Mouse (Mus musculus) forebrain, embryonic 11.5 days (tissue): ENCODE measurements around the gene Nampt. TPM values are rescaled to one million over a fixed set of nuclear protein-coding genes. Genes with fewer than 3 reads are reported as not detected.

ENCODE experiments used
- ATAC-seq: fragments of 200-750 bp; cut with Nextera tagmentation; replicated peaks from 2 replicates; pipeline ENCODE4 v1.8.0; 2017; ENCODE audit warnings: moderate TSS enrichment; ENCODE audit not compliant: low FRiP score
- DNase-seq: peaks from one replicate; pipeline ENCODE4 v3.0.0-alpha.2; 2017; ENCODE audit warnings: low spot score
- H3K27ac ChIP-seq: fragments of 300-500 bp; sonication (generic); 2 replicates; pipeline ENCODE4 v1.5.1; 2014; ENCODE audit warnings: low read depth, low read length
- H3K27me3 ChIP-seq: fragments of 300-500 bp; sonication (generic); 2 replicates; pipeline ENCODE4 v1.6.1; 2014; ENCODE audit warnings: mild to moderate bottlenecking, low read length, mixed read lengths; ENCODE audit not compliant: control insufficient read depth, insufficient read depth
- H3K36me3 ChIP-seq: fragments of 300-500 bp; sonication (generic); 2 replicates; pipeline ENCODE4 v1.6.1; 2014; ENCODE audit warnings: mild to moderate bottlenecking, low read length, moderate library complexity, mixed read lengths; ENCODE audit not compliant: control insufficient read depth, insufficient read depth
- H3K4me1 ChIP-seq: fragments of 300-500 bp; sonication (generic); replicated peaks from 2 replicates; pipeline ENCODE4 v1.6.1; 2014; ENCODE audit warnings: low read length, mixed read lengths; ENCODE audit not compliant: control insufficient read depth, insufficient read depth
- H3K4me2 ChIP-seq: fragments of 300-500 bp; sonication (generic); 2 replicates; pipeline ENCODE4 v1.6.1; 2014; ENCODE audit warnings: low read depth, mild to moderate bottlenecking, low read length, moderate library complexity, mixed read lengths; ENCODE audit not compliant: severe bottlenecking
- H3K4me3 ChIP-seq: fragments of 300-500 bp; sonication (generic); 2 replicates; pipeline ENCODE4 v1.5.1; 2014; ENCODE audit warnings: low read depth, low read length
- H3K9ac ChIP-seq: fragments of 300-500 bp; sonication (generic); 2 replicates; pipeline ENCODE4 v1.6.1; 2014; ENCODE audit warnings: low read length
- H3K9me3 ChIP-seq: fragments of 300-500 bp; sonication (generic); 2 replicates; pipeline ENCODE4 v1.6.1; 2016; ENCODE audit warnings: low read length, mixed read lengths; ENCODE audit not compliant: control insufficient read depth
- WGBS: fragments of 180-500 bp; shearing (Covaris S2); extraction: QIAGEN DNeasy Blood & Tissue Kit; methylation state at CpG from one replicate; pipeline ENCODE4 v1.1.7; 2014; 5-methylcytosine and 5-hydroxymethylcytosine counted together
- polyA plus RNA-seq: library from polyadenylated mRNA; unstranded; fragments of >200 nt; fragmentation: Nextera tagmentation; extraction: Ambion mirVana; gene quantifications from 2 replicates; pipeline ENCODE4 v1.2.1, GENCODE M21; 2014

Nampt gene
- polyA plus RNA-seq, 1 experiment from 2014 or later, result 38.4 TPM

- WGBS, result under 1% methylated on average over 65 of the region's 80 CpGs
- no peaks in the 10 kb centered on the region for H3K27me3 ChIP-seq
- DNase-seq, result peak; percentile 100
- no peaks in the 10 kb centered on the region for H3K9me3 ChIP-seq
- H3K4me2 ChIP-seq, result peak overlapping the region; percentile 58
- H3K4me3 ChIP-seq, result peak overlapping the region; percentile 72
- peak overlapping the region; percentile 73 for H3K9ac ChIP-seq
- peak overlapping the region; percentile 94 for H3K27ac ChIP-seq
- H3K36me3 ChIP-seq, result no peaks in the 10 kb centered on the region
- ATAC-seq, result peak; percentile 97
- no peaks in the 10 kb centered on the region for H3K4me1 ChIP-seq
Observed at GRCm38 (mm10) chr12:32819823-32820605, 669 bp downstream of the Nampt start.

- 2% methylated on average over 49 of the region's 49 CpGs for WGBS
- Histone ChIP-seq H3K36me3 (no peaks in the 10 kb centered on the region), H3K4me3 (peak overlapping the region; percentile 72), H3K4me2 (peak overlapping the region; percentile 53), H3K4me1 (no peaks in the 10 kb centered on the region), H3K9me3 (no peaks in the 10 kb centered on the region), H3K9ac (peak overlapping the region; percentile 73), H3K27me3 (no peaks in the 10 kb centered on the region), H3K27ac (peak overlapping the region; percentile 94)
- ATAC-seq (peak; percentile 83), DNase-seq (peak; percentile 87)
Observed at GRCm38 (mm10) chr12:32820688-32821503, 1.6 kb downstream of the Nampt start.

GRCm38 (mm10) chr12:32821504-32822011 is 2.2 kb downstream of the Nampt start:
- no peak for DNase-seq
- 41% methylated on average over 2 of the region's 2 CpGs for WGBS
- Histone ChIP-seq H3K27ac (no peak overlapping the region), H3K9ac (no peak overlapping the region), H3K4me2 (peak overlapping the region; percentile 53), H3K27me3 (no peaks in the 10 kb centered on the region), H3K4me3 (peak overlapping the region; percentile 72), H3K36me3 (no peaks in the 10 kb centered on the region), H3K4me1 (no peaks in the 10 kb centered on the region), H3K9me3 (no peaks in the 10 kb centered on the region)
- ATAC-seq, result no peak

GRCm38 (mm10) chr12:32822066-32822465 is 2.7 kb downstream of the Nampt start:
- H3K4me3 ChIP-seq, result no peak overlapping the region

GRCm38 (mm10) chr12:32824586-32824985 is 5.2 kb downstream of the Nampt start:
- WGBS, result 43% methylated on average over 6 of the region's 6 CpGs
- no peaks in the 10 kb centered on the region for H3K9me3 ChIP-seq
- H3K4me2 ChIP-seq, result no peak overlapping the region
- no peak overlapping the region for H3K27ac ChIP-seq
- no peak overlapping the region for H3K4me3 ChIP-seq
- H3K36me3 ChIP-seq, result no peaks in the 10 kb centered on the region
- ATAC-seq (no peak), DNase-seq (no peak)
- H3K4me1 ChIP-seq, result no peaks in the 10 kb centered on the region
- no peak overlapping the region for H3K9ac ChIP-seq
- H3K27me3 ChIP-seq, result no peaks in the 10 kb centered on the region

More at GRCm38 (mm10) chr12:32822066-32822465, 2.7 kb downstream of the Nampt start:
- Histone ChIP-seq H3K9me3 (no peaks in the 10 kb centered on the region), H3K9ac (no peak overlapping the region), H3K27me3 (no peaks in the 10 kb centered on the region), H3K4me2 (no peak overlapping the region), H3K4me1 (no peaks in the 10 kb centered on the region), H3K36me3 (no peaks in the 10 kb centered on the region), H3K27ac (no peak overlapping the region)
- ATAC-seq (no peak), DNase-seq (no peak)
- WGBS, result 80% methylated on average over 4 of the region's 4 CpGs

- Histone ChIP-seq H3K4me2 (no peak overlapping the region), H3K9me3 (no peaks in the 10 kb centered on the region), H3K4me3 (no peak overlapping the region), H3K4me1 (no peaks in the 10 kb centered on the region), H3K9ac (no peak overlapping the region), H3K36me3 (no peaks in the 10 kb centered on the region), H3K27me3 (no peaks in the 10 kb centered on the region), H3K27ac (no peak overlapping the region)
- DNase-seq (no peak), ATAC-seq (no peak)
- 34% methylated on average over 3 of the region's 3 CpGs for WGBS
Observed at GRCm38 (mm10) chr12:32826971-32827370, 7.6 kb downstream of the Nampt start.

GRCm38 (mm10) chr12:32828137-32828760 is 8.9 kb downstream of the Nampt start:
- H3K27ac ChIP-seq, result no peak overlapping the region
- no peaks in the 10 kb centered on the region for H3K36me3 ChIP-seq
- H3K4me3 ChIP-seq, result no peak overlapping the region
- no peaks in the 10 kb centered on the region for H3K4me1 ChIP-seq
- H3K27me3 ChIP-seq, result no peaks in the 10 kb centered on the region
- ATAC-seq (no peak), DNase-seq (no peak)
- no peak overlapping the region for H3K4me2 ChIP-seq
- WGBS, result 74% methylated on average over 8 of the region's 8 CpGs
- H3K9me3 ChIP-seq, result no peaks in the 10 kb centered on the region
- H3K9ac ChIP-seq, result no peak overlapping the region

GRCm38 (mm10) chr12:32829321-32830090 is 10.2 kb downstream of the Nampt start:
- no peak for ATAC-seq
- H3K9ac ChIP-seq, result no peak overlapping the region
- no peaks in the 10 kb centered on the region; the same call in 1 of the 2 replicates for H3K36me3 ChIP-seq
- DNase-seq, result no peak
- WGBS, result 89% methylated on average over 9 of the region's 9 CpGs
- no peaks in the 10 kb centered on the region for H3K4me1 ChIP-seq
- H3K4me3 ChIP-seq, result no peak overlapping the region
- no peak overlapping the region for H3K4me2 ChIP-seq
- no peaks in the 10 kb centered on the region for H3K9me3 ChIP-seq
- H3K27me3 ChIP-seq, result no peaks in the 10 kb centered on the region
- no peak overlapping the region for H3K27ac ChIP-seq
